Mouse (Mus musculus) heart, postnatal 0 days (tissue): ENCODE measurements at regions not wholly inside any gene's neighbourhood (a gene's known extent, or its start where the extent isn't known, plus 50 kb on each side); places are given as distances from the start of the nearest gene placed in this dataset.

ENCODE experiments used
- CTCF ChIP-seq: IDR thresholded peaks from 2 replicates; pipeline ENCODE4 v1.5.1; 2016; ENCODE audit warnings: antibody characterized with exemption, control low read depth, low read depth
- EP300 ChIP-seq: IDR thresholded peaks from 2 replicates; pipeline ENCODE4 v1.6.1; 2016; ENCODE audit warnings: antibody characterized with exemption, low read depth

- TF ChIP-seq EP300 (no peak), CTCF (no peak)
Measured at GRCm38 (mm10) chr3:18626375-18626774, 678.2 kb downstream of the Cypt12 start.
